Mouse (Mus musculus): ENCODE data around the gene Abcb4.
"Not testable (repeated sequence)": the region's sequence is repeated elsewhere in the genome, so short reads cannot be mapped to it uniquely, and the experiment has no call there.

Gene Abcb4

DNA sequence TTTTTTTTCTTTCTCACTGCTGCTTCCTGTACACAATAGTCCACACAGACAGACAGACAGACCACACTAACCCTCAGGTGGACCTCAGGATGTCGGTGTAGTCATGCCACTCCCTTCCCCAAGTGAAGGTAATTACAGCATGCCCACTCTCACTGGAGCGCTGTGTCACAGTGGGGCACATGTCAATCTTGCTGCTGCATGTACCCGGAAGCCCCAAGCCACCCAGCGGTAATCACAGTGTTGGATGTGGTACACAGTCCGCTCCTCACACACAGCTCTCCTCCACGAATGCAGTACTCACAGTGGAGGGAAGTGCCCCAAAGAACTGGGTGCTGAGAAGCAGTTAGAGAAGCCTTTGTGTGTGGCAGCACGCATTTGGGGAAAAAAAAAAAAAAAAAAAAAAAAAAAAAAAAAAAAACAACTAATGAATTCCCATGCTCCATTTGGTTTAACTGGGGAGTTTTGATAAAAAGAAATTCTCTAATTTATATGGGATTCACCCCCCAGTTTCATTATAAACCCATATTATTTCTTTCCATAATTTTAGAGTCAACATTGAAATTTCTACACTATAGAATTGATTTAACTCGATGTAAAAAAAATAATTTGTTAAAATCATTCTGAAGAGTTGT is 18.2 kb downstream of the Abcb4 start:
- no peak for DNase-seq (ENCODE audit: low spot score)

DNA sequence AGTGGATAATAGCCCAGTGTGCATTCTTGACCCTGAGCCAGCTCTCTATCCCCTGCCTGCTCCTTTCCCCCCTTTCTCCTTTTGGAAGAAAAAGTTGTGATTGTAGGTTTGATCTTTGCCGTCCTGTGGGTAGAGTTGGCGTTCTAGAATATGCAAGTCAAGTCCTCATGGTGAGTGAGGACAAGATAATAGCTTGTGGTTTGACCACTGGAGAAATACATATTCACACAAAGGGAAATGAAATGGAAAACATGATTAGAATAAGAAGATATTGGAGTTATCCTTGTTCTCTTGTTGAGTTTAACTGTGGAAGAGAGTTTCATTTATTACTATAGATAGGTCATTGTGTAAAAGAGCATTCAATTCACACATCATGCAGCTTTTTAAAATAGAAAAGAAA is 22.9 kb downstream of the Abcb4 start:
- no peak for DNase-seq (ENCODE audit: low spot score)

DNA sequence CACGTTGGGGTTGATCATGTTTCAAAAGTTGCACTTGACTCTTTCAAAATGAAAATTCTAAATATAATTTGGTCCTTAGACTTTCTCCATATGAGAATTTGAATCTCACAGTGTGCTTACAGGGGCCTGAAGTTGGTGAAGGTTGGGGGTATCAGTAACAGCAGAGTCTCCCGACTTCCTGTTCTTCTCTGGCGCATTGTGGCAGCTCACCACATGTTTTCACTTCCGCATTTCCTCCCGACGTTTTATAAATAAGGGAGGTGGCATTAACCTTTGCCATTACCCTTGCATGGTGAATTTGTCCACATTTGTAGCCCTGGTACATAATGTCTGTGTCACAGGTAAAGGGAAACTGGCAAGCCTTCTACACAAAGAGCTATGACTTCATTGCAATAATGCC is 23.6 kb downstream of the Abcb4 start:
- no peak for DNase-seq (ENCODE audit: low spot score)

DNA sequence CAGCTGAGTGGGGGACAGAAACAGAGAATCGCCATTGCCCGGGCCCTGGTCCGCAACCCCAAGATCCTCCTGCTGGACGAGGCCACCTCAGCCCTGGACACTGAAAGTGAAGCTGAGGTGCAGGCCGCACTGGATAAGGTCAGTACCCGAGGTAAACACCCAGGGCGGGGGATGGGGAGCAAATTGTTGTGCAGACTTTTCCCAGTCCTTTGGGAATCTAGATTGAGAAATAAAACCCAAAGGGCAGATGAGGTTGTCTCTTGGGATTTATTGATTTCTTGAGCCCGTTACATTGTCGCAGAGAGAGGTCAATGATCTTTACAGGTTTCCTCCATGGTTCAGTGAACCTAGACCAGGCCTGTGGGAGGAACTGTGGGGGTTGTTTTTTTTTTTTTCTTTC is 34.9 kb downstream of the Abcb4 start:
- no peak for DNase-seq (ENCODE audit: low spot score)

DNA sequence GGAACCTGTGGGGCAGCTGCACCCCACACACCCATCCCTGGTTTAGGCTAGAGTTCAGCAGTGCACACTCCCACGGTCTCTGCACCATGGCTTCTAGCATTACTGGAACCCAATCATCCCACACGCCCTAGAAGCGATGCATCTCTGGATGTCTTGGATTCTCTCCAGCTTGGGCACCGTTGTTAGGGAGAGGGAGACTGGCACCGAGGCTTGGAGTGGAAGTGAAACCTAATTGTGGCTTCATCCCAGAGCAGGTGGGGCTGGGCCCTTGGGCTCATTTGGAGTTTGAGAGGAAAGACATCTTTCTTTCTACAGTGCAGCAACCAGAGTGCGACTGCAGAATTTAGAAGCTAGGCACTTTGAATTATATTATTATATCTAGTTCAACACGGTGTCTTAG is 44.4 kb downstream of the Abcb4 start:
- no peak for DNase-seq (ENCODE audit: low spot score)

DNA sequence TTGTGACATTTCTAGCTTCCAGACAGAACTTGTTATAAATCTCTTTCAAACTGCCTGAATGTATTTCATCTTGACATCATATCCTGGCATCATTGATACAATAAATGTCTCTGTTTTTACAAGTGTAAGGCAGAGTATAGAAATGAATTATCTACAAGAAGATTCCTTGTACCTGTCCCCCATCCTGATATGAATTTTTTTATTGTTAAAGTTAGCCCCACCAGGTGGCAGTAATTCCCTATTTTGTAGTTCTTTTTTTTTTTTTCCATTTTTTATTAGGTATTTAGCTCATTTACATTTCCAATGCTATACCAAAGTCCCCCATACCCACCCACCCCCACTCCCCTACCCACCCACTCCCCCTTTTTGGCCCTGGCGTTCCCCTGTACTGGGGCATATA is 47.7 kb downstream of the Abcb4 start:
- DNase-seq (ENCODE audit: low spot score), result not testable (repeated sequence)

DNA sequence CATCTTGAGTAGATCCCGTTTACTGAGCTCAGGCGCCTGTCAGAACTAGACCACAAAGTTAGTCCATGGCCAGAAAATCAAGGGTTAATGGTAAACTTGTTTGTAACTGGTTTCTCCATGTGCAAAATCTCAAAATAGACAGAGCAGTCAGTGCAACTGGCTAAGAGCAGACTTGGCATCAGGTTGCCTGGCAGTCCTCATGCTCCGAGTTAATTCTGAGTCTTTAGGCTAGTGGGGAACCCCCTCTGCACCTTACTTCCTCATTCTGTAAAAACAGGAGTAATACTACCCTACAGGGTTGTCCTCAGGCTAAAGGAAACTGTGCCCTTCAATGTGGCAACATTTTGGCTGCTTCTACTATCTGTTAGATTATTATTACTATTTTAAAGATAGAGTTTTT is 50.3 kb downstream of the Abcb4 start:
- no peak for DNase-seq (ENCODE audit: low spot score)

DNA sequence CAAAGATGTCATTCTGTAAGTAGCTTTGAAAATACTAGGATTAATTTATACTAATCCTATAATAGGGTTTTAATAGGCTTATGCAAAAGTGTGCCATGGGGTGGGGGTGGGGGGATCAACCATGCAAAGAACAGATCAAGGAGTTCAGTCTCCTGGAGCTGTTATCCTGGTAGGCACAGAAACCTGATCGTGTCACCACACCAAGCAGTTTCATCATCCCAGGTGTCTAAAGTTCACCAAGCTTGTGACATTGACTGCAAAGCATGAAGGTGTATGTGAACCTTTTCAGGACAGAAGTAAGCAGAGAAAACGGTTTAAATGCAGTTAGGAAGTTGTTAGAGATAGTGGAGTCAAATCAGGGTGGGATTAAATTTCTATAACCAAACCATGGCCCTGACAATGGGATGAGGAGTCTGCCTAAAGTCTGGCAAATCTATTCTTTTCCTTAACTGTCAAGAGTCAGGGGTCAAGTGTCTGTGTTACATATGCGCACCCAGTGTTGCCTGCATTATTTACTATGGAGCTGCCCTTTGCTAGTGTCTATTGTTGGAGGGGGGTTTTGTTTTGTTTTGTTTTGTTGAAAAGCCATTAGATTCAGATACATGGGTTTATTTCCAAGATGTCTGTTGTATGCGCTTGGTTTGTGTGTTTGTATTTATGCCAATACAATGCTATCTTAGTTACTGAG is 54.0 kb downstream of the Abcb4 start:
- no peak for DNase-seq (ENCODE audit: low spot score)

DNA sequence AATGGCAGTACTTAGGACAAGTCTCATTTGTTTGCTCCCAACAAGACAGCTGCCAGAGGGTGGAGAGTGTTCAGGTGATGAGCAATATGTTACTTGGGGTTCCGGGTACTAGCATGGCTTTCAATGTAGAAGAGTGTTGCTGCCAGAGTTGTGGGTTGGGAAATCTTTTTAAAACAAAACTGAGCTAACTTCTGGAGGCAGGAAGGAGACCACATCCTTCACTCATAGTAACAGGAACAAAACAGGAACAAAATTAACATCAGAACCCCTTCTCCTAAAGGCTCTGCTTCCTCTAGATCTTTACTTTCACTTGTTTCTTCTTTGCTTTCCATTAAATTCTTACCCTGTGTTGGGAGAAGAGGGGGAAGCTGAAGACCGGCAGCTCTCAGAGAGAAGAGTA is 60.1 kb downstream of the Abcb4 start:
- DNase-seq (ENCODE audit: low spot score), result no peak

DNA sequence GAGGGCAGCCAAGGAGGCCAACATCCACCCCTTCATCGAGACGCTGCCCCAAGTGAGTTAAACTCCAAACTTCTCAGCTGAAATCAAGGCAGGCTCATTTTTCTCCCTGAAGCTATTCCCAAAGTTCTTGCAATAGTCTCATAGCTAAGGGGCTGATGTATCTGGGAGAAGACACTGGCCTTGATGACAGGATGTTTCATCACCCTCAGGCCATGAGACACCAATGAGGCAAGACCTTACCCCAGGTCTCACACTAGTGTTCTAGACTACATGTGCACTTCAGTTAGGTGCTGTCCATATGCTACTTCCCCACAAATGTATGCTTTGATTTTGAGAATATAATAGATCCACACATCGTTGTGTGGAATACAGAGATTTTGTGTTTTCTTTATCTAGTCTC is 62.0 kb downstream of the Abcb4 start:
- no peak for DNase-seq (ENCODE audit: low spot score)

DNA sequence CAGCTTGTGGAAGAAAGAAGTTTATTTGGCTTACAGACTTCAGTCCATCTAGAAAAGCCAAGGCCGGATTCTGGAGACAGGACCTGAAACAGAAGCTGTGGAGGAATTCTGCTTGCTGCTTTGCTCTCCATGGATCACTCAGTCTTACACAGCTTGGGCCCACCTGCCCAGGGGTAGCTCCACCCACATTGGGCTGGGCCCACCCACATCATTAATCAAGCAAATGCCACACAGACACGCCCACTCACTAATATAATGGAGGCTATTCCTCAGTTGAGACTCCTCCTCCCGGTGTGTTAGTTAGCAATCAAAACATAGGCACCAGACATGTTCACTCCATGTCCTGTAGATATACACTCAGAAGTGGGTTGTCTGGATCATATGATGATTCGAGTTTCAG is 67.0 kb downstream of the Abcb4 start:
- no peak for DNase-seq (ENCODE audit: low spot score)

DNA sequence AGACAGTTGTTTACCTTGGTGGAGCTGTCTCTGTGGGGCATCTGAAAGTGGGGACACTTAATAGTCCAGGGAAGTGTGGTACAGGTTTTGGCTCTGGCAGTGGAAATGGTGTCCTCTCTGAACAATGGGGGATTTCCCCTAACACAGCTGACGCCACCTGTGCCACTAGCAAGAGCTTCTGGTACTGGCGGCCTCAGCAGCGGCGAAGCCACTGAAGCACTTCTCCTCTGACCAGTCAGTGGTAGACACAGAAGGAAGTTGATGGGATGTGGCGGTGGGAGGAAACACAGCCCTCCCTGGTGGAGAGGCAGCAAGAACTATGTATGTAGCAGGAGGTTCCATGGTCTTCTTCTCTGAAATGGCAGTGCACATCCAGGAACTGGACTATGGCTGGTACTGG is 71.0 kb downstream of the Abcb4 start:
- DNase-seq (ENCODE audit: low spot score), result no peak

DNA sequence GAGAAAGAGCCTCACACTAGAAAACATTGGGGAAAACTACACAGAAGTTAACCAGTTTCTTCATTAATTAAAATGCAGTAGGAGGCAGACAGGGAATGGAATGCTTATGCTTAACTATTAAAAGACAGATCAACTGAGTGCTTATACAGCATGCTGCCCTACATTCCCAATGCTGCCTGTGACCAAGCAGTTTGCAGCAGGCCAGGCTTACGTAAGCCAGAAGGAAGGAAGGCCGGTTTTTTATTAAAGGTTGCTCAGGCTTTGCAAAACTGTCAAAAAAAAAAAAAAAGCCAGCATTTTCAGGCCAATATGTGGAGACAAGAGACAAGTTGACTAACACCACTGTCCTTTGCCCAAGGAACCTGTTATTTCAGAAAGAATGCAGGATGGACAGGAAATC is 77.2 kb downstream of the Abcb4 start:
- no peak for DNase-seq (ENCODE audit: low spot score)

DNA sequence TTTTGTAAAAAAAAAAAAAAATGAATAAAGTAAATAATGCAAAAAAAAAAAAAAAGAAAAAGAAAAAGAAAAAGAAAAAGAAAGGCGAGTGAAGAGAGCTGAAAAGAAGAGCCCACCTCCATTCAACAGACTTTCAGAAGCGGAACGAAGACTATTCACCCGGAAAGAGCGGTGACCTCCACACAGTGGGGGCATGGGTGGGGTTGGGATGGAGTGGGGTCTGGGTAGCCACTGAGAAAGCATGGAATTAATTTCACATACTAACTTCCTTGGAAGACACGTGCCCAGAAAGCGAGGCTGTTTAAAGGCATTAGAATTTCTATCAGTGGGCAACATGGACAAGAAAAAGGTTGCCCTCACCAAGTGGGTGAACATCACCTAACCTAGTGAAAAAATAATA is 78.8 kb downstream of the Abcb4 start:
- DNase-seq (ENCODE audit: low spot score), result no peak

DNA sequence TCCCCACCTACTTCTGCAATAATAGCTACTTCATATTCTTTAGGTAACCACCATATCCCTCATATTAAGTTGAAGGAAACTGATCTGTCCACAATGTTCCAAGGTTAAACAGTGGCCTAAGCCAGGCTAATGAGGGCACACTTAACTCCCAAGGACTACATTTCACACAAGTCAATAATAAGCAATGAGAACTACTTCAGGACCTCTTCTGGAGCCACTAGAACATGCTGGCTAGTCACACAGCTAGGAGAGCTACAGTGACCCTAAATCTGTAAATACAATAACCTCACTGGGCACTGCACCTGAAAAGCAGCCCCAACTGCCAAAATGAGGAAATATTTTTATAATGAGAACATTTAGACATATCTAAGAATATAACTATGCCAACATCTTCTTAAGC is 81.2 kb downstream of the Abcb4 start:
- no peak for DNase-seq (ENCODE audit: low spot score)

DNA sequence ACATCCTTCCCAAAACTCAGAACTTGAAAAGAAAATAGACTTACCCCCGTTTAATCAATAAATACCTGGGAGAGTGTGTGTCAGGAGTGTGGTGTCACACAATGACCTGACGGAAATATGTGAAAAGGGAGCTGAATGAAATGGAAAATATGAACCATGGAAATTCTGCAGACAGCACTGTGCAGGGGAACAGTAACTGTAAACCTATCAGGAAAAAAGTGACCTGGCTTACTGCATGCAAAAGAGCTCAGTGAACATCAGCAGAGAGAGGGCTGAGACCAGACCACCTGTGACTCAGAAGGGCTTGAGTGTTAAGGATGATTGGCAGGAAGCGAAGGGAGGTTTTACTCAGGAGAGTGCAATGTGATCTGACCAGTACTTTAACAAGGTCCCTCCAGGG is 92.0 kb downstream of the Abcb4 start:
- no peak for DNase-seq (ENCODE audit: low spot score)

DNA sequence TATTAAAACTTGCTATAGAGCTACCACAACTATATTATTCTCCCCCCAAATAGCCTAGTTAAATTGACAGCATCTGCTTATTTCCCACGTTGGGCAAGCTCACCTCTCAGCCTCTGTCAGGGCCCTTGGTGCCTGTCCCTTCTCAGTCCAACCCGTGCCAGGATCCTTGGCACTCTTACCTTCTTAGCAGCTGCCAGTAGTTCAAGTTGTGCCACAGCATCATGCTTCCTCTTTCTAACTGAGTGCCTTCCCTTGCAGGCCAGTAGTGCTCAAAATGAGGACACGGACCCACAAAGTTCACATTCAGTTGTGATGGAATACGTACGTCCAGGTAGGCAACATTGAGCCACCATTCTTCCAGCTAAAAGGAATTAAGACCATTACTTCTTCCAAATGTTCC is 94.4 kb downstream of the Abcb4 start:
- no peak for DNase-seq (ENCODE audit: low spot score)

DNA sequence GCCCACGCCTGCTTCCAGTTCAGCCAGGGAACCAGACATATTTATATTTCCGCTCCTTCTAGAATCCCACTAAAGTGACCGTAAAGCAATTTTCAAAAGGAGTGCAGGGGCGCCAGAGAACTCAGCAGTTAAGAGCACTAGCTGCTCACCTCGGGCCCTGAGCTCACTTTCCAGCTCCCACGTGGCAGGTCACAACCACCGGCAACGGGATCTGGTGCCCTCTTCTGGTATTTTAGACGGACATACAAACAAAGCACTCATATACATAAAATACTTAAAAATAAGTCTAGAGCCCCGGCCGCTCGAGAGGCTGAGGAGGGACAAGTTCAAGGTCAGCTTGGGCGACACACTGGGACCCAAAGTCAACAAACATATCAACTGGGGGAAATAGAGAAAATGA is 97.0 kb downstream of the Abcb4 start:
- DNase-seq (ENCODE audit: low spot score), result no peak

DNA sequence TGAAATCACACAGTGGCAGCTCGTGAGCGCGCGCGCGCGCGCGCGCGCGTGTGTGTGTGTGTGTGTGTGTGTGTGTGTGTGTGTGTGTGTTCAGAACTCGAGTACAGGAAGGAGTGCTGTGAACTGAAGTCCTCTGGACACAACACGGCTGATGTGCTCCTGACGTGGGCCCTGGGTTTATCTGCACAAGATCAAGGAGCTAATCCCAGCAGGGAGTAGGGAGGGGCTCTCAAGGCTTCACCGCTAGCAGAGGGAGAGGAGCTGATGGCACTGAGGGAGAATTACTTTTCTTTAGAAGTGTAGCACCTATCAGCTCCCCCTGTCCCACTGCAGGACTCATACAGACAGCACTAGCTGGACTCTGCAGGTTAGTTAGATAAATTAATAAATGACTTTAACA is 98.1 kb downstream of the Abcb4 start:
- no peak for DNase-seq (ENCODE audit: low spot score)

DNA sequence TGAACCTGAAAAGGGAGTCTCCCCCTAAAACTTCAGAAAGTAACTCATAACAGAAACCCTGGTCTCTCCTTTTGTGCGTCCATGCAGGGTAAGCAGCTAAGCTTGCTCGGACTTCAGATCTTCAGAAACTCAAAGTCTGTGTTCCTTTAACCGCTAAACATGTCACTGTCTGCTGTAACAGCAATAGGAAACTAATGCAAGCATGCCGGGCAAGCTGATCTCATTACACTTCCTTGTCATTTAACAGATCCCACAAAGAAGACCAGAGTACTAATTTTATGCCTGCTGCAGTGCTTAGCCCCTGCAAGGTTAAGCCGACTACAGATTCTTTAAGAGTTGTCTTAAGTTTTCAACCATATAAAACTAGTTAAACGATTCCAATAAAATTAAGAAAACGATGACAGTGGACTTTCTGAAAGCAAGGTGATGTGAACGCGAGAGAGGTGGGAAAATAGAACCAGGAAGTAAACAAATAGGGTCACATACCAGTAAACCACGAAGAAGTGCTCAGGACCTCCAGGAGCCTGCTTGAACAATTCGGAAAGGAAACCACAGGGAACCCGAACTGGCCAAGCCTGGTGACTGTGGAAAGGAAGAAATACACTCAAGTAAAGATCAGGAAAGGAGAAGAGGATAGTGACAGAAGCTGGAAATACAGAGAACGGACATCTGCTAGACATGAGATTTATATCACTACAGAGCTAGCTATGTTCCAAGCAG is 102.6 kb downstream of the Abcb4 start:
- DNase-seq (ENCODE audit: low spot score), result no peak

DNA sequence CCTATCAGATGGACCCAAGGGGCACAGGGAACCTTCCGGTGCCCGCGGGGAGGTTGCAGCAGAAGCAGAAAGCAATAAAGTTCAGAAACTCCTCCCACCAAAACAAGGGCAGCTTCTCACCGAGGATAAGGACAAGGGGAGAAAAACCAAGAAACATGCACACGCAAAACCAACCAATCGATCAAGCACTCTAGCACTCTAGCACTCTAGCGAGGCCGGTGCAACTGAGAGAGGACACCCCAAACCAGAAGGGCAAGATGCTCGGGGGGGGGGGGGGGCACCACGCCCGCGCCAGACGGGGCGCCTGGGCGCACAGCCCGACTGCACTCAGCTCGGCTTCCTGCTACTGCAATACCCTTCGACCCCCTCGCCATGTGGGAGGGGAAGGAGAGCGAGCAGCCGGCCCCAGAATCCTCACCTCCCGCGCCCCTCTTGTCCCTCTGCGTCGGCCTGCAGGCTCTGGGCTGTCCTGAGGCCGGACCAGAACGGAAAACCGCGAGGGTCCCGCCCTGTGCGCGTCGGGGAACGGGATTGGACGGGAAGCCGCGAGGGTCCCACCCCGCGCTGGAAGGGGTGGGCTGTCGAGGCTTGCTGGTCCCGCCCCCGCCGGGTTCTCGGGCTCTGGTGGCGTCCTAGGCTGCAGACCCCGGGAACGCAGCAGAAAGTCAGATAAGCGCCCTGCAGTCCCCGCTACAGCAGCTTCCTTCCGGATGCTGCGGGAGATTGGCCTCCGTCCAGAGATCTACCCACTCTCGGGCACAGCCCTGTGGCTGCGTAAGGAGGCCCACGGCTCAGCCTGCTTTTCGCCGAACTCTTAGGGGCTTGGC is 103.4 kb downstream of the Abcb4 start, which contains the start of gene Crot:
Crot (minus strand) TSS at position 639 of the 827 bp plus-strand sequence.
- DNase-seq (ENCODE audit: low spot score), result peak; percentile 95

DNA sequence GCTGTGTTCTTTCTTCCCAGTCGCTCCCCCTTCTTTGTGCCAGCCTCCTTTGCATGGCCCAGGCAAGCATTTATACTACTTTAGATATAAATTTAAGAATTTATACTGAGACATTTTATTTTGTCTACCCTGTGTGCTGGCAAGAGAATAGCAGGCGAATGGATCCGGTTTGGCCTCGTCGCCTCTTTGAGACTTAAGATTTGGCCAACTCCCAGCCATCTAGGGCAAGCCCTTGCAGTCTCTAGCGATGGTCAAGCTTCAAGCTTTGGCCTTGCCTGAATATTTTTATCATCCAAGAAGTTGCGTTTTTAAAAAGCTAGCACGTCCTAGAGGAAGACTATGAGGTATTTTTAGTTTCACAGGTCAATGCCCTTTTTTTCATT is 104.0 kb downstream of the Abcb4 start:
- DNase-seq (ENCODE audit: low spot score), result no peak

DNA sequence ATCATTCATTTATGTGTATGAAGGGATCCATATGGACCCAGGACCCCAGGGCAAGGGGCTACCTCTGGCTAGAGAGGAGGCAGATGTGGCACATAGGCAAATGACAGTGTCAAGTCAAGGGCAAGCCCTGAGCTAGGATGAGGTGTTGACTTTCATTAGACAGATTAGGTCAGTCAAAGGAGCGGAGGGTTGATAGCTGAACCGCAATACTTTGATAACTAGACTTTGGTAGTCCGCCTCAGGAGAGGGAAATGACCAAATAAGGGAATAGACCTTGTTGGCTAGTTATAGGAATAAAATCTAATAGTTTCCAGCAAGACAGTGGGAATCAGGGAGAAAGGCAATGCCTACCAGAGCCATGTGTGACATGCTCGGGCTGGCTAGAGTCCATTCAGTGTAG is 105.6 kb downstream of the Abcb4 start:
- no peak for DNase-seq (ENCODE audit: low spot score)
